Mouse (Mus musculus) liver, adult 2 months (tissue): ENCODE results near the gene Tbc1d5.

ENCODE experiments used
- CTCF ChIP-seq: fragments of 200-500 bp; IDR thresholded peaks from 2 replicates; pipeline ENCODE4 v1.5.1; 2011; ENCODE audit warnings: low read depth, low read length, control low read depth
- POLR2A ChIP-seq: fragments of 200-500 bp; IDR thresholded peaks from 2 replicates; pipeline ENCODE4 v1.6.1; 2011; ENCODE audit warnings: low read length, control low read depth; ENCODE audit not compliant: insufficient read depth; ENCODE audit errors: extremely low read depth

DNA sequence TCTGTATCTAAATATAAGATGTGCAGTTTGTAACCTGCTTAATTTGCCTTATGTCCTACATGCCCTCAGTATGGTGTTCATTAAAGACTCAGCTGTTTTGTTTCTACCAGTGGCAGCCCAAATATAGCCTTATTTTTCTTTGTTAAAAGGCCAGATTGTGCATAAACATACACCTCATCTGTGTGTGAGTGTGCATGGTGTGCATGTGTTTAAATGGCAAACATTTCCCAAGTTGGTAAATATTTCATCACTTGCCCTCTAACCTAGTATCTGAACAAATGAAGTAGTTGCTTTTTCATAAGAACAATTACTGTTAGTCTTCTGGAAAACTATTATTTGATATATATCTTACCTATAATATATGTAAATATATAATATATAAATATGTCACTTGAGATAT is 165.2 kb downstream of the Tbc1d5 start:
- TF ChIP-seq CTCF (no peak), POLR2A (no peak)
